Mouse (Mus musculus): ENCODE results near the gene Mpg. TPM values are rescaled to one million over a fixed set of nuclear protein-coding genes. Genes with fewer than 3 reads are reported as not detected.
A peak's percentile ranks its signal among the peaks of the same experiment; 100 is the strongest.

Gene Mpg
- polyA plus RNA-seq, 1 experiment from 2014 or later = 30.3 TPM

DNA sequence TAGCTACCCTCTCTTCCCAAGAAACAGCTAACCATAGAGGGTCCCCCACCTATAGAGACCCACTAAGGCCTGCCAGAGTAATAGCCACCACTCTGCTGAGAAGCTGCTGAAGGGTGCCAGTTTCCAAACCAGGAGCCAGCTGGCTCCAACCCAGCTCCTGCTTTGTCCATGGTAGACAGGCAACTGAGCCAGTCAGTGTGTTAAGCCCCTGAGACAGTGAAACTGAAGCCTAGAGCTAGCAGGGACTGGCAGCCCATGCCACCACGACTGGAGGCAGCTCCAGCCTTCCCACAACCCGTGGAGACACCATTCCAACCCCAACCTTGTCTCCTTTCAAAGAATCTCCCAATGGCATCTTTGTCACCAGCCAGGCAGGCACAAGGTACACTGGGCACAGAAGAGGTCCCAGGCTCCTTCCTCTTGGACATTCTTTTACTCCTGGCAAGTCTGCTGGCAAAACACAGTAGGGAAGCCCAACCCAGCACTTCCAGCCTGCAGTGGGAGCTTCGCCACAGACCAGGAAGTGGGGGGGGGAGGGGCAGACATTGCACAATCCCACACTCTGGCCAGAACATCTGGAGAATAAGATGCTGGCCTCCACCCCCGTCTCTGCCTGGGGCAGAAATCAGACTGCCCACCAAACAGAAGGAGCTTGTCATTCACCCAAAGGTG lies 1.7 kb upstream of the Mpg start:
- H3K27ac ChIP-seq = no peak overlapping the region
- 37% methylated on average over 4 of the region's 4 CpGs for WGBS
- H3K4me1 ChIP-seq = peaks cover 53% of the 10 kb centered on the region

DNA sequence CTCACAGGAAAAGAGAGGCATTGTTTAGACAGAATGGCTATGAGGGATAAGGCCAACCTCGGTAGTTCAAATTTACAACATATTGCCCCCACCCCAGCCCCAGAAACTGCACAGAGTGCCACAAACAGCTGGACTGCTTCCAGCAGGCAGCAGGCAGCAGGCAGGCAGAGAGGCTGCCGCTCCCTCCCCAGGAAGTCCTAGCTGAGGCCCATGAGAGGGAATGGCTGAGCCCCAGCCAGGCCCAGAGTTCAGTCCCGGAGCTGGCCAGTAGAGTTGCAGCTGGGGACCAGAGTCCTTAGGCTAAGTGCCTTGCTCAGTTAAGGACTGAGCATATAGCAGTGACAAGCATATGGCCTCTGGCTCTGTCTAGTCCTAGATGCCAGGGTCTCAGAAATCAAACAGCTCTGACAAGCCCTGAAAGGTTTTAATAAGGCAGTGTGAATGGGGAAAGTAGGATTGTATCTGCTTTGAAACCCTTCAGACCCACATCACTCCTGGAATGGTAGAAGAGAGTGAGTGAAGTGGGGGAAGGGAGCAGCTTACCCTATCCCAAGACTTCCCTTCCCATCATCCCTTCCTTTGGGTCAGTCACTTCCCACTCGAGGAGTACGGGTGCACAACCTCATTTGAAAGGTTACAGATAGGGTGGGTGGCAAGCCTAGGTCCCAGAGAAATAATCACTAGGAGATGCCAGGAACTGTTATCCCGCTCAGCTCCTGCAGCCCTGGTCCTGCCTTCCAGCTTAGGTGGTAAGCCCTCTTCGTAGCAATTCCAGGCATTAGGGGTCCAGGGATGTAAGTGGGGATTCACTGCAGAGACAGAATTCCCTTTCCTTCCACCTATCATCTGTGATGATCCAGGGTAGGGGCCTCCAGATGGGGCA lies 842 bp upstream of the Mpg start:
- peaks cover 47% of the 10 kb centered on the region for H3K4me1 ChIP-seq
- peaks cover 10% of the 10 kb centered on the region for H3K27me3 ChIP-seq (replicated peaks)

More for the DNA sequence above, 1.7 kb upstream of the Mpg start:
- Histone ChIP-seq H3K4me2 (replicated peaks) (0 out of 2 replicates have a peak overlapping the region, but pooled peaks have one; percentile 12), H3K4me3 (no peak overlapping the region), H3K27me3 (replicated peaks) (peaks cover 10% of the 10 kb centered on the region), H3K9me3 (no peaks in the 10 kb centered on the region), H3K9ac (no peak overlapping the region), H3K36me3 (peaks cover 13% of the 10 kb centered on the region)
- ATAC-seq (ENCODE audit: low FRiP score, low read depth) = no peak

DNA sequence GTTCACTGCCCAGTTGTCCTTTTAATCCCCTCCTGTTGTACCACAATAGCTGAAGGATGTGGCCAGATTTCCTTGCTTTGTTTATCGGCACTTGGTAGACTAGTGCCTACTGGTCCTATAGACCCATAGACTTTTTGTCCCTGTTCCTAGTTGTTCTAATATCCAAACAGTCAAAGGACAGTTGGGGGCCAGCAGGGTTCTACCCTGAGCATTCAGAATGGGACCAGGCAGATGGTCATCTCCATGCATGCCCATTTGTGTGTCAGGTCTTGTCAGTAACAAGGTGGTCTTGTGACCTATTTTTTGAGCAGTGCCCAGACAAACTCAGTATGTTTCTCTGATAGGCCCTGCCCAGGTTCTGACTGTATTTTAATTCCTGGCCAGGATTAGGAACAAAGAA lies 736 bp downstream of the Mpg start:
- peaks cover 33% of the 10 kb centered on the region for H3K4me1 ChIP-seq

More for the DNA sequence above, 842 bp upstream of the Mpg start:
- peak overlapping the region; percentile 80; the same call in 1 of the 2 replicates for H3K4me2 ChIP-seq (replicated peaks)
- peaks cover 14% of the 10 kb centered on the region for H3K36me3 ChIP-seq
- 0 out of 2 replicates have a peak overlapping the region, but pooled peaks have one; percentile 63 for H3K4me3 ChIP-seq
- H3K9ac ChIP-seq = no peak overlapping the region
- no peak overlapping the region for H3K27ac ChIP-seq
- H3K9me3 ChIP-seq = no peaks in the 10 kb centered on the region
- no peak for ATAC-seq (ENCODE audit: low FRiP score, low read depth)
- 61% methylated on average over 7 of the region's 7 CpGs for WGBS

DNA sequence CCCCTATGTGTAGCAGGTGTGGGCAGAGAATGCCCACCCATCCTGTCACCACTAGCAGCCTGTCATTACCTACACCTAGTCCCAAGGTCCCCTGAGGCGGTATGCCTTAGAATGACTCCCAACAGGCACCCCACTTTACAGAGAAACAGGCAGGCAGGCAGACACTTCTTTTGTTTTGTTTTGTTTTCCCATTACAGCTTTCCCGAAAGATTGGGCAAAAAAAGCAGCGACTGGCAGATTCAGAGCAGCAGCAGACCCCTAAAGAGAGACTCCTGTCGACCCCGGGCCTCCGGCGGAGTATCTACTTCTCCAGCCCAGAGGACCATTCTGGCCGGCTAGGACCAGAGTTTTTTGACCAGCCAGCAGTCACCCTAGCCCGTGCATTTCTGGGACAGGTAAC lies 1.2 kb downstream of the Mpg start:
- Histone ChIP-seq H3K4me3 (no peak overlapping the region), H3K27ac (no peak overlapping the region), H3K4me2 (replicated peaks) (peak overlapping the region; percentile 80), H3K36me3 (peaks cover 35% of the 10 kb centered on the region), H3K9ac (no peak overlapping the region), H3K9me3 (no peaks in the 10 kb centered on the region), H3K4me1 (peaks cover 27% of the 10 kb centered on the region), H3K27me3 (replicated peaks) (peaks cover 9% of the 10 kb centered on the region)
- ATAC-seq (ENCODE audit: low FRiP score, low read depth) = no peak
- 92% methylated on average over 9 of the region's 9 CpGs for WGBS

More for the DNA sequence above, 736 bp downstream of the Mpg start:
- peaks cover 30% of the 10 kb centered on the region for H3K36me3 ChIP-seq
- peak; percentile 4; the same call in 1 of the 2 replicates for ATAC-seq (ENCODE audit: low FRiP score, low read depth)
- 60% methylated on average over 1 of the region's 1 CpGs for WGBS
- H3K4me2 ChIP-seq (replicated peaks) = peak overlapping the region; percentile 80
- no peaks in the 10 kb centered on the region for H3K9me3 ChIP-seq
- peak overlapping the region; percentile 63 for H3K4me3 ChIP-seq
- peak overlapping the region; percentile 77 for H3K9ac ChIP-seq
- H3K27ac ChIP-seq = no peak overlapping the region
- peaks cover 10% of the 10 kb centered on the region for H3K27me3 ChIP-seq (replicated peaks)

DNA sequence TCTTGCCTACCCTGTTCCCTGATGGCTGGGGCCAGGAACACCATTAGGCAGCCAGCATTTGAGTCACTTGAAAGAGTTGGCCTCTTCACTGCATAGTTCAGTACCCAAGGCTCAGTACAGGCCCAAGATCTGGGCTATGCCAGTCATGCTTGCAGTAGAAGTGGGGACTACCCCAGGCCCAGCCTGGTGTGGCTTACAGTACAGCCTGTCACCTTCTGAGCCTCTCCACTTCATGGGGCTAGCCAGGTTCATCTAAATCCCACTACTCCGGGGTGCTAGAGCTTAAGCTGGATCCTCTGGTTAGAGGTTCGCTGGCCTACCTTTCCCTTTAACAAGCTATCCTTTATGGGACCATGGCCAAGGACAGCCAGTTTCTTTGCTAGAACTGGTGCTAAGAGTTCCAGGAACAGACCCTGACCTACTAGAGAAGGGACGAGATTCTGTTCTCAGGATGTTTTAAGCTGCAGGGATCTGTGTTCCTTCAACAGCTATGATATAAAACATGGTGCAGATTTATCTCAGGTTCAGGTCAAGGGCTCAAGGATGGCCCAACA lies 2.1 kb downstream of the Mpg start:
- Histone ChIP-seq H3K36me3 (peaks cover 43% of the 10 kb centered on the region), H3K27me3 (replicated peaks) (0 out of 2 replicates have a peak, but pooled peaks cover under 1% of the 10 kb centered on the region), H3K27ac (no peak overlapping the region), H3K9ac (no peak overlapping the region), H3K4me1 (peaks cover 21% of the 10 kb centered on the region), H3K9me3 (no peaks in the 10 kb centered on the region), H3K4me3 (no peak overlapping the region), H3K4me2 (replicated peaks) (no peak overlapping the region)
- WGBS = 94% methylated on average over 3 of the region's 3 CpGs
- no peak for ATAC-seq (ENCODE audit: low FRiP score, low read depth)

DNA sequence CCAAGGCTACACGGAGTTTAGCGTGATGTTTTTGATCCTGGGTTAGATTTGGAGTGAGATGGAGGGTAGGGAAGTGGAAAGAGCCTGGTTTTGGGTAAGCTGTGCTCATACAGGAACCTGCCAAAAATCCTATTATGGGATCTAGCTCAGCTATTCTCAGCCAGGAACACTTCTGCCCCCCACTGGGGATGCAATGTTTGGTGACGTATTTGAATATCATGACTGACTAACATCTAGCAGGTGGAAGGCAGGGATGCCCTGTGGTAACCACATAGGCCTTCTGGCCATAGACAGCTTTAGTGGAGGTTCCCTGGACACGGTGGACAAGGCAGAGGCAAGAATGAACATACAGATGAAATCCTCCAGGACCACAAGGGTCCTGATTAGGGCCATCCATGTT lies 3.9 kb downstream of the Mpg start:
- H3K27me3 ChIP-seq (replicated peaks) = no peaks in the 10 kb centered on the region
- no peak overlapping the region for H3K27ac ChIP-seq
- H3K36me3 ChIP-seq = peaks cover 59% of the 10 kb centered on the region
- H3K4me3 ChIP-seq = no peak overlapping the region
- WGBS = 88% methylated on average over 4 of the region's 4 CpGs
- H3K9ac ChIP-seq = no peak overlapping the region
- no peak for ATAC-seq (ENCODE audit: low FRiP score, low read depth)
- H3K4me1 ChIP-seq = peaks cover 12% of the 10 kb centered on the region
- H3K4me2 ChIP-seq (replicated peaks) = no peak overlapping the region
- no peaks in the 10 kb centered on the region for H3K9me3 ChIP-seq

DNA sequence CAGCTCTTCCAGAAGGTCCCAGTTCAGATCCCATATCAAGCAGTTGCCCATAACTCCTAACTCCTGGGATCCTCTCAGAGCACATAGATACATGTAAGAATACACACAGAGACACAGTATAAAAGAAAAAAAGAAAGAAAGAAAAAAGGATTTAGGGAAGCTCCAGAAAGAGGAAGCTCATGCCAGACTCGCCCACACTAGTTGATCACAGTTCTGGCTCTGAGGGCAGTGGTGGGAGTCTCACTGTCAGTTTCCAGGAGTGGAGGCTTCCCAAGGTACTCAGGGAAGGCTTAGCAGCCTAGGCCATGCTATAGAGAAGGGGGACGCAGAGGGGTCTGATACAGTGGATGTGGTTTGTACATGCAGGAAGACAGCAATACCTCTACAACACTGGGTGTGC lies 4.8 kb downstream of the Mpg start:
- H3K4me2 ChIP-seq (replicated peaks) = no peak overlapping the region
- WGBS = 95% methylated on average over 2 of the region's 2 CpGs
- peaks cover 11% of the 10 kb centered on the region for H3K4me1 ChIP-seq
- ATAC-seq (ENCODE audit: low FRiP score, low read depth) = no peak
- no peak overlapping the region for H3K27ac ChIP-seq
- H3K27me3 ChIP-seq (replicated peaks) = no peaks in the 10 kb centered on the region
- no peaks in the 10 kb centered on the region for H3K9me3 ChIP-seq
- H3K4me3 ChIP-seq = no peak overlapping the region
- no peak overlapping the region for H3K9ac ChIP-seq
- H3K36me3 ChIP-seq = peaks cover 61% of the 10 kb centered on the region

DNA sequence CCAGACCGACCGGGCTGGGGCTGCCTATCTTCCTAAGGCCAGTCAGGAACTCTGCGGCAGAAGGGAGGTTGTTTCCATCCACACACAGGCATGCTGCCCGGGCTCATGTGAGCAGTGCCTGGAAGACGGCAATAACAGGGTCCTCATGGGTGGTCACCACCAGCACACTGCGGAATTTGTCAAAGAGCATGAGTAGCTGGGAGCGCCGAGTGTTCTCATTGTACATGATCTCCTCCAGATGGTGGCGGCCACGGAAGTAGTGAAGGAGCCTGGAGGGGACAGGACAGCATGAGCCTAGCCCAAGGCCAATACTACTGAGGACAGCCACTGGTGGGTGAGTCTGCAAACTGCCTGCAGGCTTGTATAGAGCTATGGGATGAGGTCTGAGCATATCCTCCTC lies 6.5 kb downstream of the Mpg start:
- Histone ChIP-seq H3K36me3 (peaks cover 64% of the 10 kb centered on the region), H3K4me2 (replicated peaks) (no peak overlapping the region), H3K4me1 (no peaks in the 10 kb centered on the region), H3K27me3 (replicated peaks) (no peaks in the 10 kb centered on the region), H3K9ac (no peak overlapping the region), H3K4me3 (no peak overlapping the region), H3K27ac (no peak overlapping the region), H3K9me3 (no peaks in the 10 kb centered on the region)
- WGBS = 83% methylated on average over 10 of the region's 10 CpGs
- ATAC-seq (ENCODE audit: low FRiP score, low read depth) = no peak

DNA sequence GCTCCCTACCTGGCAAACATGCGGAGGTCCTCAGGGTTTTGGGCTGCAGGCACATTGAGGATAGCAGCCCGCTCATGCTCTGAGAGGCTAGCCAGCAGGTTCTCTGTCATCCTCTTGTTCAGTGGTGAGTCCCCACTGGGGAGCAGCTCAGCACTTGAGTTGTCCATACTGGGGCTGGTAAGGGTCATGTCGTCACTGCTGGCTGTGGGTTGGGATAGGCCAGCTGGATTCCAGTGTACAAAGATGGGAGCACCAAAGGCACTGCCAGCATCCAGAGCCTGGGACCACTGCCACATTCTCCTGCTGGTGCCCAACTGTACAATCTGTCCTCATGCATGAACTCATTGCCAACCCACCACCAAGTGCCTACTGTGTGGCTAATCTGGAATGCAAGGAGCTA lies 7.6 kb downstream of the Mpg start:
- H3K4me1 ChIP-seq = no peaks in the 10 kb centered on the region
- ATAC-seq (ENCODE audit: low FRiP score, low read depth) = no peak
- H3K4me2 ChIP-seq (replicated peaks) = no peak overlapping the region
- no peak overlapping the region for H3K4me3 ChIP-seq
- no peaks in the 10 kb centered on the region for H3K9me3 ChIP-seq
- H3K9ac ChIP-seq = no peak overlapping the region
- no peak overlapping the region for H3K27ac ChIP-seq
- WGBS = 94% methylated on average over 3 of the region's 3 CpGs
- H3K36me3 ChIP-seq = peaks cover 60% of the 10 kb centered on the region
- no peaks in the 10 kb centered on the region for H3K27me3 ChIP-seq (replicated peaks)

DNA sequence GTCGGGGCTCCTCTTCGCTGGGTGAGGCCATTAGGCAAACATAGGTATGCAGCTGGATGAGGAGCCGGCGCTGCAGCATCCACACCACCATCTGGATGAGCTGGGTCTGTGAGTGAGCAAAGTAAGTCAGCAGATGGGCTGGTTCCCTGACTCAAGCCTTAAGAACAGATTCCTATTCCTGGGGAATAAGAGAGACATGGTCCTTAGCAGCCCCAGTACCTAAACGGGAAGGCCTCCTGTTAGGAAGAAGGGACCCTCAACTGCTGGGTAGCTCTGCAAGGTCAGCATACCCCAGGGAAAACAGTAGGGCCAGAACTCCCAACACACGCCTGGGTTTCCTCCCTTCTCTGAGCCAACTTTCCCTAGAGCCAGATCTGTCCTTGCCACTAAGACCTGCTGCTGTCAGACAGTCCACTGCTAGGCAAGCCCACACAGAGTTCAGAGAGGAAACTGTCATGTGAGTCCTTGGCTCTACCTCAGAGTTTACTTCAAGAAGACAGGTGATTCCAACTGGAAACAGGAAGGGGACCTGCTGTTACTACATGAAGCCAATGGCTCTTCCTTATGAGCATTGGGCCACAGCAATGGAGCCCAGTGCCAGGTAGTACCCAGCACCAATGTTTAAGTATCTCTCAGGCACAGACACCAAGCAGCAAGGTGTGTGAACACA lies 8.6 kb downstream of the Mpg start:
- H3K4me3 ChIP-seq = no peak overlapping the region
- no peaks in the 10 kb centered on the region for H3K9me3 ChIP-seq
- WGBS = 93% methylated on average over 6 of the region's 6 CpGs
- no peak for ATAC-seq (ENCODE audit: low FRiP score, low read depth)
- no peak overlapping the region for H3K9ac ChIP-seq
- H3K27me3 ChIP-seq (replicated peaks) = no peaks in the 10 kb centered on the region
- H3K4me1 ChIP-seq = no peaks in the 10 kb centered on the region
- H3K27ac ChIP-seq = no peak overlapping the region
- peaks cover 61% of the 10 kb centered on the region for H3K36me3 ChIP-seq
- H3K4me2 ChIP-seq (replicated peaks) = no peak overlapping the region

DNA sequence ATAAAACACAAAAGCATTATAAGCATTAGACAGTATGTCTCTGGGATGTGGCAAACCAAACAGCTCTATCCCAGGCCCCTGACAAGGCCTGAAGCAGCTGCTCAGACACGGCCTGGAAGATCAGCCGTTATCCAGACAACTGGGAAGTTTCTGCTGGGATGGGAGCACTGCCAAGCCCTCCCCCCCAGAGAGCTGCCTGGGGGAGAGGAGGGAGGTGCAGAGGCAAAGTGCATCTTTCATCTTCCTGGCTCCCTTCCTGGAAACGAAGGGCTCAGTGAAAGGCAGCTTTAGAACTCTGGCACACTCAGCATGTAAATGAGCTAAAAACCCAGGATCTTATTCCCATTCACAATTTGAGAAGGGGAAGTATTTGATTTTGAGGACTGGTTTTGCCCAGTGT lies 9.3 kb downstream of the Mpg start:
- no peak overlapping the region for H3K4me2 ChIP-seq (replicated peaks)
- H3K9me3 ChIP-seq = no peaks in the 10 kb centered on the region
- 70% methylated on average over 3 of the region's 3 CpGs for WGBS
- H3K4me3 ChIP-seq = no peak overlapping the region
- H3K9ac ChIP-seq = no peak overlapping the region
- no peak for ATAC-seq (ENCODE audit: low FRiP score, low read depth)
- peaks cover 64% of the 10 kb centered on the region for H3K36me3 ChIP-seq
- no peaks in the 10 kb centered on the region for H3K27me3 ChIP-seq (replicated peaks)
- no peak overlapping the region for H3K27ac ChIP-seq
- no peaks in the 10 kb centered on the region for H3K4me1 ChIP-seq

DNA sequence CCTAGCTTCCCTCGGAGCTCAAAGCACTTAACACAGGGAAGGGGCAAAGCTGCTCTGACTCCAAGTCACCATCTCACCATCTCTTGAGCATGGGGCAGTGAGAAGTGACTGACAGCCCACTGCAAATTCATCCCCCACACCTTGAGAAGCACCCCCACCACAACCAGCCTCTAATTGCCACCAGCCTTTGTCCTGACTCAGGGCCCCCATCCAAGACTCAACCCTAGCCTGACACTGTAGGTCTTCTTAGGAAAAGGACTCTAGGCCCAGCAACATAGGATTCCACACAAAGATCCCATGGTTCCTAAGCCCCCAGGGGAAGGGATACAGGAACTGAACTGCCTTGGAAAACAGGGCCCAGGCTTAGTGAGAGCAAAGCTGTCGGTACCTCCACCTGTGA lies 9.8 kb downstream of the Mpg start:
- Histone ChIP-seq H3K36me3 (peaks cover 64% of the 10 kb centered on the region), H3K4me1 (no peaks in the 10 kb centered on the region), H3K4me3 (no peak overlapping the region), H3K4me2 (replicated peaks) (no peak overlapping the region), H3K27ac (no peak overlapping the region), H3K9me3 (no peaks in the 10 kb centered on the region), H3K27me3 (replicated peaks) (no peaks in the 10 kb centered on the region), H3K9ac (no peak overlapping the region)
- no peak for ATAC-seq (ENCODE audit: low FRiP score, low read depth)
- WGBS = 90% methylated on average over 2 of the region's 2 CpGs
